Mouse (Mus musculus) cerebellum, adult 8-10 months (tissue): Measurements from ENCODE around the gene Gnptg.
A peak's percentile ranks its signal among the peaks of the same experiment; 100 is the strongest.

Source experiments
- DNase-seq: peaks from one replicate; pipeline ENCODE4 v3.0.0; 2022

The Gnptg gene

GRCm38 (mm10) chr17:25239695-25240636 is at the start of gene Gnptg, which contains the start of gene Tsr3:
Gnptg (minus strand) TSS chr17:25240124.
Tsr3 (plus strand) TSS chr17:25240170.
- peak; percentile 76 for DNase-seq

GRCm38 (mm10) chr17:25288842-25289241 is 48.9 kb upstream of the Gnptg start:
- DNase-seq, result no peak

- DNase-seq, result peak; percentile 80
These were observed 45.1 kb upstream of the Gnptg start for GRCm38 (mm10) chr17:25285033-25285432.

- no peak for DNase-seq
These were observed 42.2 kb upstream of the Gnptg start for GRCm38 (mm10) chr17:25282133-25282532.

GRCm38 (mm10) chr17:25275833-25276232 is 35.9 kb upstream of the Gnptg start:
- DNase-seq, result no peak

- DNase-seq, result no peak
These were observed 34.8 kb upstream of the Gnptg start, which contains the start of gene Ube2i for GRCm38 (mm10) chr17:25274571-25275346. Ube2i (minus strand) TSS chr17:25274622.

GRCm38 (mm10) chr17:25273706-25274501 is 34.0 kb upstream of the Gnptg start:
- peak; percentile 98 for DNase-seq

GRCm38 (mm10) chr17:25272951-25273705 is 33.2 kb upstream of the Gnptg start:
- peak; percentile 95 for DNase-seq

- no peak for DNase-seq
These were observed 32.4 kb upstream of the Gnptg start for GRCm38 (mm10) chr17:25272326-25272725.

GRCm38 (mm10) chr17:25270795-25271335 is 30.9 kb upstream of the Gnptg start:
- no peak for DNase-seq

GRCm38 (mm10) chr17:25264453-25264852 is 24.5 kb upstream of the Gnptg start:
- no peak for DNase-seq

GRCm38 (mm10) chr17:25257804-25258261 is 17.9 kb upstream of the Gnptg start:
- no peak for DNase-seq

GRCm38 (mm10) chr17:25256140-25256754 is 16.3 kb upstream of the Gnptg start, which contains the start of gene Baiap3:
Baiap3 (minus strand) TSS chr17:25256364.
- no peak for DNase-seq

GRCm38 (mm10) chr17:25255110-25255509 is 15.2 kb upstream of the Gnptg start:
- DNase-seq, result no peak

- DNase-seq, result no peak
These were observed 13.8 kb upstream of the Gnptg start for GRCm38 (mm10) chr17:25253760-25254159.

GRCm38 (mm10) chr17:25252643-25253042 is 12.7 kb upstream of the Gnptg start:
- no peak for DNase-seq

- DNase-seq, result no peak
These were observed 10.4 kb upstream of the Gnptg start for GRCm38 (mm10) chr17:25250181-25250835.

- DNase-seq, result no peak
These were observed 8.3 kb upstream of the Gnptg start for GRCm38 (mm10) chr17:25248033-25248750.

- no peak for DNase-seq
These were observed 4.3 kb upstream of the Gnptg start for GRCm38 (mm10) chr17:25244239-25244638.
